Mouse (Mus musculus): ENCODE measurements around the gene Nol9.

DNA sequence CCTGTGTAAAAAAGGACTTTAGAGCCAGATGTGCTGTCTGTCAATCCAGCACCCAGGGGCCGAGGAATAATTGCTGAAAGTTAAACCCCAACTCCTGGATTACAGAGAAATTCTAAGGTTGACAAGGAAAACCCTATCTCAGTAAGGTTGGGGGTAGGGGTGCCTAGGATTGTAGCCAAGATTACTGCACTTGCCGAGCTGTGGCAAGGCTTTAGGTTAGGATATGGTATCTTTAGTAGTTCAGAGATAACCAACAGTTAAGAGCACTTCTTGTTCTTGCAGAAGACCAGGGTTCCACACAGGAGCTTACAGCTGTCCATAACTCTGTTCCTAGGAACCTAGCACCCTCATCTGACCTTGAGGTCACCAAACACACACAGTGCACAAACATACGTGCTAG lies 41.4 kb upstream of the Nol9 start:
- TF ChIP-seq CTCF (IDR thresholded peaks at IDR 0.05; ENCODE audit: low read depth), result no peak
- no peak for TF ChIP-seq EP300 (IDR thresholded peaks at IDR 0.05; ENCODE audit: low read depth)
